Mouse (Mus musculus) liver, adult 10 weeks (tissue): ENCODE data around the gene Slc43a2. TPM values are rescaled to one million over a fixed set of nuclear protein-coding genes. Genes with fewer than 3 reads are reported as not detected.

ENCODE experiments used
- polyA plus RNA-seq: library from polyadenylated mRNA; stranded (reverse); fragments of 350-450 nt; fragmentation: Illumina TruSeq; extraction: RNeasy Lipid Tissue Mini Kit (QIAGEN cat#74804); gene quantifications from one replicate; pipeline ENCODE4 v1.2.3, GENCODE M21; 2014; ENCODE audit warnings: low read depth, low replicate concordance

The Slc43a2 gene
- 1.4 TPM for polyA plus RNA-seq

GRCm38 (mm10) chr11:75531469-75532242 lies at the start of gene Slc43a2:
TSS of gene Slc43a2 (plus strand) at chr11:75531694.

GRCm38 (mm10) chr11:75486601-75487285 lies 44.8 kb upstream of the Slc43a2 start, which contains the start of gene Prpf8:
TSS of gene Prpf8 (plus strand) at chr11:75486816.

GRCm38 (mm10) chr11:75509741-75510626 lies 21.5 kb upstream of the Slc43a2 start, which contains the start of gene Rilp:
TSS of gene Rilp (plus strand) at chr11:75510094.

GRCm38 (mm10) chr11:75513336-75513735 lies 18.2 kb upstream of the Slc43a2 start, which contains the start of gene Scarf1:
TSS of gene Scarf1 (plus strand) at chr11:75513540.

GRCm38 (mm10) chr11:75587493-75588284 lies 56.2 kb downstream of the Slc43a2 start, which contains the start of gene Pitpna:
TSS of gene Pitpna (plus strand) at chr11:75588097.

Other genes with a start within 250 kb of the Slc43a2 start
- gene Rpa1, start 183.4 kb upstream of the Slc43a2 start, polyA plus RNA-seq: 17.9 TPM
- 1.7 TPM for gene Smyd4, start 183.3 kb upstream of the Slc43a2 start, polyA plus RNA-seq
- 250 TPM for gene Serpinf1, start 109.0 kb upstream of the Slc43a2 start, polyA plus RNA-seq
- 152 TPM for gene Serpinf2, start 92.1 kb upstream of the Slc43a2 start, polyA plus RNA-seq
- 0.90 TPM for gene Wdr81, start 77.0 kb upstream of the Slc43a2 start, polyA plus RNA-seq
- gene Tlcd2, start 70.0 kb upstream of the Slc43a2 start, polyA plus RNA-seq: 179 TPM
- gene Prpf8, start 44.9 kb upstream of the Slc43a2 start, polyA plus RNA-seq: 23.2 TPM
- 3.7 TPM for gene Rilp, start 21.6 kb upstream of the Slc43a2 start, polyA plus RNA-seq
- gene Scarf1, start 18.2 kb upstream of the Slc43a2 start, polyA plus RNA-seq: 0.40 TPM
- gene Pitpna, start 56.4 kb downstream of the Slc43a2 start, polyA plus RNA-seq: 56.5 TPM
- 12.9 TPM for gene Inpp5k, start 99.3 kb downstream of the Slc43a2 start, polyA plus RNA-seq
- 2.9 TPM for gene Myo1c, start 118.8 kb downstream of the Slc43a2 start, polyA plus RNA-seq
- 101 TPM for gene Crk, start 147.6 kb downstream of the Slc43a2 start, polyA plus RNA-seq
- 577 TPM for gene Ywhae, start 201.2 kb downstream of the Slc43a2 start, polyA plus RNA-seq